Mouse (Mus musculus) CH12.LX (cell line): ENCODE data around the gene Cd164. TPM values are rescaled to one million over a fixed set of nuclear protein-coding genes. Genes with fewer than 3 reads are reported as not detected.

Source experiments
- DNase-seq: peaks from one replicate; pipeline ENCODE4 v3.0.0-alpha.2; 2013; ENCODE audit errors: extremely low read depth
- H3K27ac ChIP-seq: 2 replicates; pipeline ENCODE4 v1.5.1; 2012; ENCODE audit warnings: low read depth, mild to moderate bottlenecking, control low read depth, moderate library complexity; ENCODE audit not compliant: insufficient read depth
- H3K27me3 ChIP-seq: replicated peaks from 2 replicates; pipeline ENCODE3; 2012; ENCODE audit warnings: inconsistent platforms
- H3K36me3 ChIP-seq, 2 experiments: replicated peaks in 1 of 2; 2 replicates each; pipeline versions ENCODE3 to v1.6.1; 2012; ENCODE audit warnings: inconsistent platforms in 1 of 2, low read length in 1 of 2, mild to moderate bottlenecking in 1 of 2, mixed read lengths in 1 of 2, moderate library complexity in 1 of 2; ENCODE audit not compliant: control insufficient read depth in 1 of 2, insufficient read depth in 1 of 2
- H3K4me1 ChIP-seq, 2 experiments: 2 replicates each; pipeline ENCODE4 v1.6.1; 2012; ENCODE audit warnings: inconsistent platforms in 1 of 2, moderate library complexity in 1 of 2; ENCODE audit not compliant: insufficient read depth in 2 of 2, control insufficient read depth in 1 of 2
- H3K4me2 ChIP-seq: 2 replicates; pipeline ENCODE4 v1.6.1; 2012; ENCODE audit warnings: low read depth, mild to moderate bottlenecking, control low read depth; ENCODE audit not compliant: poor library complexity, insufficient read depth, severe bottlenecking
- H3K4me3 ChIP-seq, 3 experiments: fragments of 150-350 bp in 1 of 3; sonication (generic) in 1 of 3; replicated peaks in 1 of 3; 2 replicates each; pipeline versions ENCODE3 to v1.5.1; 2011 to 2012; ENCODE audit warnings: low read depth in 2 of 3, low read length in 2 of 3, mild to moderate bottlenecking in 2 of 3, moderate library complexity in 2 of 3, control low read depth in 1 of 3, improper control_type of control experiment in 1 of 3, inconsistent platforms in 1 of 3, mixed read lengths in 1 of 3; ENCODE audit not compliant: poor library complexity in 1 of 3
- H3K79me2 ChIP-seq: replicated peaks from 2 replicates; pipeline ENCODE4 v1.6.1; 2012; ENCODE audit warnings: mild to moderate bottlenecking, moderate library complexity; ENCODE audit not compliant: control insufficient read depth, poor library complexity, insufficient read depth, severe bottlenecking; ENCODE audit errors: extremely low read depth
- H3K9ac ChIP-seq: 2 replicates; pipeline ENCODE4 v1.6.1; 2012; ENCODE audit warnings: low read depth, mild to moderate bottlenecking, control low read depth, moderate library complexity; ENCODE audit not compliant: insufficient read depth
- H3K9me3 ChIP-seq: replicated peaks from 2 replicates; pipeline ENCODE3; 2012; ENCODE audit warnings: low read length, inconsistent platforms, mixed read lengths
- BHLHE40 ChIP-seq: IDR thresholded peaks from 2 replicates; pipeline ENCODE4 v1.6.1; 2011; ENCODE audit warnings: mild to moderate bottlenecking, low read depth, low read length, improper control_type of control experiment
- CHD1 ChIP-seq: IDR thresholded peaks from 2 replicates; pipeline ENCODE4 v1.6.1; 2012; ENCODE audit warnings: low read depth, low read length, improper control_type of control experiment, inconsistent platforms
- CHD2 ChIP-seq: IDR thresholded peaks from 2 replicates; pipeline ENCODE4 v1.6.1; 2011; ENCODE audit warnings: low read length, improper control_type of control experiment
- CTCF ChIP-seq, 2 experiments: IDR thresholded peaks in 1 of 2; conservative IDR thresholded peaks in 1 of 2; 2 replicates each; pipeline ENCODE4 v1.5.1; 2011 to 2012; ENCODE audit warnings: low read depth in 2 of 2, low read length in 2 of 2, improper control_type of control experiment in 1 of 2, inconsistent platforms in 1 of 2, mild to moderate bottlenecking in 1 of 2, moderate library complexity in 1 of 2
- E2F4 ChIP-seq: IDR thresholded peaks from 2 replicates; pipeline ENCODE4 v1.6.1; 2011; ENCODE audit warnings: low read depth, low read length, improper control_type of control experiment; ENCODE audit not compliant: insufficient replicate concordance
- ELF1 ChIP-seq: IDR thresholded peaks from 2 replicates; pipeline ENCODE4 v1.6.1; 2014; ENCODE audit warnings: low read depth, mild to moderate bottlenecking, inconsistent platforms, low read length, improper control_type of control experiment
- EP300 ChIP-seq: IDR thresholded peaks from 2 replicates; pipeline ENCODE4 v1.6.1; 2011; ENCODE audit warnings: low read length, improper control_type of control experiment
- ETS1 ChIP-seq: conservative IDR thresholded peaks from 2 replicates; pipeline ENCODE4 v1.6.1; 2012; ENCODE audit warnings: low read depth, mild to moderate bottlenecking, inconsistent platforms, low read length, improper control_type of control experiment, moderate library complexity
- GABPA ChIP-seq: IDR thresholded peaks from 2 replicates; pipeline ENCODE4 v1.6.1; 2012; ENCODE audit warnings: low read depth, low read length, improper control_type of control experiment, inconsistent platforms; ENCODE audit not compliant: insufficient replicate concordance
- HCFC1 ChIP-seq: IDR thresholded peaks from 2 replicates; pipeline ENCODE4 v1.6.1; 2012; ENCODE audit warnings: low read depth, mild to moderate bottlenecking, inconsistent platforms, low read length, improper control_type of control experiment
- IRF4 ChIP-seq: IDR thresholded peaks from 2 replicates; pipeline ENCODE4 v1.6.1; 2014; ENCODE audit warnings: low read depth, mild to moderate bottlenecking, inconsistent platforms, low read length, improper control_type of control experiment
- JUN ChIP-seq: IDR thresholded peaks from 2 replicates; pipeline ENCODE4 v1.6.1; 2011; ENCODE audit warnings: low read depth, mild to moderate bottlenecking, low read length, improper control_type of control experiment, moderate library complexity; ENCODE audit not compliant: insufficient read depth
- JUND ChIP-seq: conservative IDR thresholded peaks from 2 replicates; pipeline ENCODE4 v1.6.1; 2011; ENCODE audit warnings: low read depth, low read length, improper control_type of control experiment
- KAT2A ChIP-seq: IDR thresholded peaks from 2 replicates; pipeline ENCODE4 v1.6.1; 2012; ENCODE audit warnings: low read length, improper control_type of control experiment, inconsistent platforms; ENCODE audit not compliant: insufficient replicate concordance
- MAFK ChIP-seq: IDR thresholded peaks from 2 replicates; pipeline ENCODE4 v1.6.1; 2011; ENCODE audit warnings: low read length, improper control_type of control experiment; ENCODE audit not compliant: insufficient replicate concordance
- MAX ChIP-seq: IDR thresholded peaks from 2 replicates; pipeline ENCODE4 v1.6.1; 2011; ENCODE audit warnings: low read length, improper control_type of control experiment
- MAZ ChIP-seq: IDR thresholded peaks from 2 replicates; pipeline ENCODE4 v1.6.1; 2012; ENCODE audit warnings: low read depth, mild to moderate bottlenecking, inconsistent platforms, low read length, improper control_type of control experiment, moderate library complexity
- MEF2A ChIP-seq: IDR thresholded peaks from 2 replicates; pipeline ENCODE4 v1.6.1; 2014; ENCODE audit warnings: low read depth, mild to moderate bottlenecking, inconsistent platforms, low read length, improper control_type of control experiment, borderline replicate concordance
- MXI1 ChIP-seq: IDR thresholded peaks from 2 replicates; pipeline ENCODE4 v1.6.1; 2011; ENCODE audit warnings: mild to moderate bottlenecking, low read depth, low read length, improper control_type of control experiment
- MYC ChIP-seq: IDR thresholded peaks from 2 replicates; pipeline ENCODE4 v1.6.1; 2011; ENCODE audit warnings: low read depth, mild to moderate bottlenecking, improper control_type of control experiment, low read length
- NELFE ChIP-seq: IDR thresholded peaks from 2 replicates; pipeline ENCODE4 v1.6.1; 2011; ENCODE audit warnings: low read depth, low read length, improper control_type of control experiment
- NRF1 ChIP-seq: IDR thresholded peaks from 2 replicates; pipeline ENCODE4 v1.6.1; 2014; ENCODE audit warnings: low read depth, mild to moderate bottlenecking, inconsistent platforms, low read length, improper control_type of control experiment, moderate library complexity
- PAX5 ChIP-seq: IDR thresholded peaks from 2 replicates; pipeline ENCODE4 v1.6.1; 2012; ENCODE audit warnings: low read length, inconsistent platforms, mixed read lengths
- POLR2A ChIP-seq: IDR thresholded peaks from 2 replicates; pipeline ENCODE4 v1.6.1; 2011; ENCODE audit warnings: low read depth, mild to moderate bottlenecking, improper control_type of control experiment, low read length
- POLR2AphosphoS2 ChIP-seq: IDR thresholded peaks from 2 replicates; pipeline ENCODE4 v1.6.1; 2011; ENCODE audit warnings: low read depth, low read length, improper control_type of control experiment
- RAD21 ChIP-seq: IDR thresholded peaks from 2 replicates; pipeline ENCODE4 v1.6.1; 2011; ENCODE audit warnings: low read depth, mild to moderate bottlenecking, low read length, improper control_type of control experiment, moderate library complexity
- RCOR1 ChIP-seq: conservative IDR thresholded peaks from 2 replicates; pipeline ENCODE4 v1.6.1; 2012; ENCODE audit warnings: low read depth, mild to moderate bottlenecking, inconsistent platforms, low read length, improper control_type of control experiment
- SIN3A ChIP-seq: IDR thresholded peaks from 2 replicates; pipeline ENCODE4 v1.6.1; 2012; ENCODE audit warnings: low read length, improper control_type of control experiment, inconsistent platforms
- SMC3 ChIP-seq: IDR thresholded peaks from 2 replicates; pipeline ENCODE4 v1.6.1; 2011; ENCODE audit warnings: low read depth, low read length, improper control_type of control experiment
- TBP ChIP-seq: conservative IDR thresholded peaks from 2 replicates; pipeline ENCODE4 v1.6.1; 2011; ENCODE audit warnings: low read depth, low read length, improper control_type of control experiment
- TCF12 ChIP-seq: IDR thresholded peaks from 2 replicates; pipeline ENCODE4 v1.6.1; 2014; ENCODE audit warnings: low read depth, mild to moderate bottlenecking, inconsistent platforms, low read length, improper control_type of control experiment
- UBTF ChIP-seq: IDR thresholded peaks from 2 replicates; pipeline ENCODE4 v1.6.1; 2012; ENCODE audit warnings: low read depth, mild to moderate bottlenecking, inconsistent platforms, low read length, improper control_type of control experiment, moderate library complexity
- USF1 ChIP-seq: IDR thresholded peaks from 2 replicates; pipeline ENCODE4 v1.6.1; 2014; ENCODE audit warnings: low read depth, mild to moderate bottlenecking, inconsistent platforms, low read length, improper control_type of control experiment
- USF2 ChIP-seq: conservative IDR thresholded peaks from 2 replicates; pipeline ENCODE4 v1.6.1; 2011; ENCODE audit warnings: low read depth, low read length, improper control_type of control experiment
- ZC3H11A ChIP-seq: IDR thresholded peaks from 2 replicates; pipeline ENCODE4 v1.6.1; 2012; ENCODE audit warnings: low read depth, mild to moderate bottlenecking, inconsistent platforms, low read length, improper control_type of control experiment
- ZKSCAN1 ChIP-seq: IDR thresholded peaks from 2 replicates; pipeline ENCODE4 v1.6.1; 2012; ENCODE audit warnings: low read depth, inconsistent platforms, low read length, improper control_type of control experiment, borderline replicate concordance
- ZMIZ1 ChIP-seq: IDR thresholded peaks from 2 replicates; pipeline ENCODE4 v1.6.1; 2012; ENCODE audit warnings: low read depth, mild to moderate bottlenecking, inconsistent platforms, low read length, improper control_type of control experiment
- ZNF384 ChIP-seq: IDR thresholded peaks from 2 replicates; pipeline ENCODE4 v1.6.1; 2012; ENCODE audit warnings: low read depth, low read length, improper control_type of control experiment, inconsistent platforms
- dilution Hi-C: fragments of 300-500 bp; cut with MboI; formaldehyde crosslinking; loops from 2 replicates; pipeline ENCODE4 v1.14.3; 2020; ENCODE audit warnings: low sequenced_read_pairs; ENCODE audit not compliant: extremely low pct_unique_long_range_greater_than_20kb, extremely low pct_ligation_motif_present
- in situ Hi-C: fragments of 300-500 bp; cut with MboI; formaldehyde crosslinking; loops from 3 replicates; pipeline ENCODE4 v1.14.3; 2019; ENCODE audit warnings: low sequenced_read_pairs, low pct_ligation_motif_present, low pct_unique_long_range_greater_than_20kb, mixed read lengths
- polyA plus RNA-seq: library from polyadenylated mRNA; unstranded; fragments of >175 nt; gene quantifications from 2 replicates; pipeline ENCODE4 v1.2.1, GENCODE M21; 2012; ENCODE audit warnings: low read depth; ENCODE audit not compliant: insufficient read length
- total RNA-seq, 2 experiments: library from RNA; depleted of rRNA; stranded (reverse); fragments of 300-350 nt in 1 of 2; fragments of >200 nt in 1 of 2; gene quantifications; 2 replicates each; pipeline ENCODE4 v1.2.3; 2012 to 2014

The Cd164 gene
- total RNA-seq (2012; rRNA removed) (41.0 and 43.6 TPM in 2 replicates), total RNA-seq (2014; rRNA removed) (140 and 151 TPM in 2 replicates), polyA plus RNA-seq (163 and 191 TPM in 2 replicates)

DNA sequence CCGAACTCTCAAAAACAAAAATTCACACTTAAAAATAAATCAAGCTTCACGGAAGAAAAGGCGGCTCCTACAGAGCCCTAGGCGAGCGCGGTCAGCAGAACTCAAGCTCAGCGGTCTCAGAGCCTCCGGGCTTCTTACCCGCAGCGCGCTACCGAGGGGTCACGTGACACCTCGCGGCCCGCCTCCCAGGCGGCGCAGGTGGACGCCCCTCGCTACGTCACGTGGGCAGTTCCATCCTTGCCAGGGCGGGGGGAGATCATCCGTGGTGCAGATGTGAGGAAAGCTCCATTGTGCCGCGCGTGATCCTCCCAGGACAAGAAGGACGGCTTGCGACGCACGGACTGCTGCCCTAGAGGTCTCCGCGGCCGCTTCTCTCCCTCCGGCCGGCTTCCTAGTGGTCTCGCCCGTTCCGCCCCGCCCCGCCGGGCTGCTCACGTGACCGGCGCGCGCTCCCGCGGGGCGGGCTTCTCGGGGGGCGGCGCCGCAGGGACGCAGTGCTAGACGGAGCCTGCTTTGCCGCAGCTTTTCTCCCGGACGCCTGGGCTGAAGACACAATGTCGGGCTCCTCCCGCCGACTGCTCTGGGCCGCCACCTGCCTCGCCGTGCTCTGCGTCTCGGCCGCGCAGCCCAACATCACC is at the start of gene Cd164:
TSS of gene Cd164 (plus strand) at position 434 of the 638 bp plus-strand sequence.
- no peaks in the 10 kb centered on the region for H3K9me3 ChIP-seq
- no peaks in the 10 kb centered on the region for H3K27me3 ChIP-seq
- peaks cover 6 to 16% of the 10 kb centered on the region in 2 experiments for H3K36me3 ChIP-seq
- peak within 1 kb of the TSS; percentile 91 to 96 (median 94) for H3K4me3 ChIP-seq
- in situ Hi-C loops (loop anchor here (5.0 to 25.0 kb wide), 3 partner anchors 163 to 443 kb away; partner anchors contain the start of genes Cep57l1 and Sesn1), dilution Hi-C loops (no loop called here)
- peak within 1 kb of the TSS; percentile 68 for H3K4me2 ChIP-seq
- TF ChIP-seq MAZ, result peak; percentile 42; the same call in 1 of the 2 replicates
- TF ChIP-seq EP300, result no peak
- no peak for TF ChIP-seq JUND
- no peak for TF ChIP-seq GABPA
- peak; percentile 67; the same call in 1 of the 2 replicates for TF ChIP-seq POLR2AphosphoS2
- TF ChIP-seq MAFK, result no peak; the same call in 1 of the 2 replicates
- no peak for TF ChIP-seq CTCF (conservative IDR thresholded peaks at IDR 0.05 in 1 of 2, IDR thresholded peaks at IDR 0.05 in 1 of 2; ENCODE audit: low read depth in 2 of 2, low read length in 2 of 2)
- 0 out of 2 replicates have a peak, but pooled peaks have one; percentile 11 for TF ChIP-seq ELF1
- TF ChIP-seq ZKSCAN1, result no peak
- no peak for TF ChIP-seq ZNF384
- no peak for TF ChIP-seq JUN
- TF ChIP-seq TCF12, result peak; percentile 94
- no peak for TF ChIP-seq ZC3H11A
- peak; percentile 22; the same call in 1 of the 2 replicates for TF ChIP-seq HCFC1
- TF ChIP-seq ZMIZ1, result peak; percentile 97
- TF ChIP-seq POLR2A, result peak; percentile 97
- TF ChIP-seq SIN3A, result 0 out of 2 replicates have a peak, but pooled peaks have one; percentile 9
- peak; percentile 88 for TF ChIP-seq BHLHE40
- no peak for TF ChIP-seq RAD21
- TF ChIP-seq SMC3, result peak; percentile 6; the same call in 1 of the 2 replicates
- TF ChIP-seq USF1, result peak; percentile 89
- TF ChIP-seq USF2, result peak; percentile 97
- TF ChIP-seq MAX, result peak; percentile 92
- TF ChIP-seq CHD2, result no peak
- TF ChIP-seq ETS1, result no peak
- TF ChIP-seq NRF1, result peak; percentile 50
- no peak for TF ChIP-seq UBTF
- no peak for TF ChIP-seq E2F4
- peak; percentile 86 for TF ChIP-seq TBP
- no peak for TF ChIP-seq KAT2A
- peak; percentile 5; the same call in 1 of the 2 replicates for TF ChIP-seq RCOR1
- no peak for TF ChIP-seq PAX5
- no peak for TF ChIP-seq MXI1
- TF ChIP-seq IRF4, result no peak; the same call in 1 of the 2 replicates
- TF ChIP-seq NELFE, result peak; percentile 97
- no peak; the same call in 1 of the 2 replicates for TF ChIP-seq MYC
- peak; percentile 99 for TF ChIP-seq CHD1
- 0 out of 2 replicates have a peak, but pooled peaks have one; percentile 31 for TF ChIP-seq MEF2A
- DNase-seq, result peak; percentile 84
- peaks cover 41% of the 10 kb centered on the region for H3K79me2 ChIP-seq
- H3K27ac ChIP-seq, result peak within 1 kb of the TSS; percentile 88
- H3K4me1 ChIP-seq, result peaks cover 14 to 47% of the 10 kb centered on the region in 2 experiments
- H3K9ac ChIP-seq, result peak within 1 kb of the TSS; percentile 85
